Mouse (Mus musculus) cerebellum, adult 2 months (tissue): Measurements from ENCODE around the gene Zswim1.

Source experiments
- CTCF ChIP-seq: fragments of 200-500 bp; IDR thresholded peaks from 2 replicates; pipeline ENCODE4 v1.5.1; 2011; ENCODE audit warnings: low read depth, mild to moderate bottlenecking, control low read depth, low read length, moderate library complexity, borderline replicate concordance; ENCODE audit not compliant: insufficient read depth
- POLR2A ChIP-seq: fragments of 200-500 bp; IDR thresholded peaks from 2 replicates; pipeline ENCODE4 v1.6.1; 2011; ENCODE audit warnings: low read length, control low read depth, borderline replicate concordance; ENCODE audit not compliant: insufficient read depth

GRCm38 (mm10) chr2:164874239-164874769, 51.8 kb downstream of the Zswim1 start:
- TF ChIP-seq CTCF (no peak), POLR2A (no peak)
